Mouse (Mus musculus) ES-E14 (cell line): ENCODE measurements around the gene Nrarp. TPM values are rescaled to one million over a fixed set of nuclear protein-coding genes. Genes with fewer than 3 reads are reported as not detected.

ENCODE experiments used
- DNase-seq: peaks from one replicate; pipeline ENCODE4 v3.0.0-alpha.2; 2013; ENCODE audit warnings: low read depth, low spot score
- H3K27ac ChIP-seq: 2 replicates; pipeline ENCODE4 v1.5.1; 2012; ENCODE audit warnings: low read depth, mild to moderate bottlenecking, low read length, moderate library complexity, mixed read lengths; ENCODE audit not compliant: poor library complexity, insufficient read depth, severe bottlenecking
- H3K36me3 ChIP-seq: 2 replicates; pipeline ENCODE4 v1.6.1; 2012; ENCODE audit warnings: mild to moderate bottlenecking, low read length, moderate library complexity, mixed read lengths; ENCODE audit not compliant: control insufficient read depth, poor library complexity, insufficient read depth, severe bottlenecking
- H3K4me1 ChIP-seq, 2 experiments: fragments of 150-350 bp in 1 of 2; sonication (generic) in 1 of 2; 2 replicates each; pipeline ENCODE4 v1.6.1; 2012; ENCODE audit warnings: low read length in 2 of 2, mild to moderate bottlenecking in 1 of 2, mixed read lengths in 1 of 2; ENCODE audit not compliant: control insufficient read depth in 2 of 2, insufficient read depth in 2 of 2, poor library complexity in 1 of 2
- H3K4me3 ChIP-seq, 2 experiments: fragments of 150-350 bp in 1 of 2; sonication (generic) in 1 of 2; 2 replicates each; pipeline ENCODE4 v1.5.1; 2012; ENCODE audit warnings: low read length in 2 of 2, low read depth in 1 of 2, mild to moderate bottlenecking in 1 of 2, mixed read lengths in 1 of 2; ENCODE audit not compliant: insufficient read depth in 1 of 2, poor library complexity in 1 of 2, severe bottlenecking in 1 of 2
- H3K9ac ChIP-seq: 2 replicates; pipeline ENCODE4 v1.6.1; 2012; ENCODE audit warnings: low read depth, mild to moderate bottlenecking, low read length, mixed read lengths; ENCODE audit not compliant: poor library complexity, insufficient read depth, severe bottlenecking
- H3K9me3 ChIP-seq: fragments of 150-350 bp; sonication (generic); 2 replicates; pipeline ENCODE4 v1.6.1; 2012; ENCODE audit warnings: low read depth, mild to moderate bottlenecking, low read length; ENCODE audit not compliant: control insufficient read depth, insufficient read depth
- CHD2 ChIP-seq: IDR thresholded peaks from 2 replicates; pipeline ENCODE4 v1.6.1; 2014; ENCODE audit warnings: mild to moderate bottlenecking, low read depth, low read length, inconsistent platforms
- HCFC1 ChIP-seq: IDR thresholded peaks from 2 replicates; pipeline ENCODE4 v1.6.1; 2012; ENCODE audit warnings: low read length, inconsistent platforms, borderline replicate concordance; ENCODE audit not compliant: insufficient read depth
- MAFK ChIP-seq: IDR thresholded peaks from 2 replicates; pipeline ENCODE4 v1.6.1; 2014; ENCODE audit warnings: mild to moderate bottlenecking, low read depth, low read length, inconsistent platforms; ENCODE audit not compliant: insufficient read depth
- ZC3H11A ChIP-seq: IDR thresholded peaks from 2 replicates; pipeline ENCODE4 v1.6.1; 2012; ENCODE audit warnings: low read depth, mild to moderate bottlenecking, inconsistent platforms, low read length, borderline replicate concordance
- ZNF384 ChIP-seq: IDR thresholded peaks from 2 replicates; pipeline ENCODE4 v1.6.1; 2012; ENCODE audit warnings: low read depth, low read length, inconsistent platforms
- in situ Hi-C, 2 experiments: fragments of 600-800 bp; cut with MboI; formaldehyde crosslinking; loops; one replicate each; pipeline ENCODE4 v1.15.1; 2025; ENCODE audit warnings: low sequenced_read_pairs in 2 of 2, inconsistent platforms in 1 of 2; ENCODE audit not compliant: unreplicated experiment in 2 of 2
- total RNA-seq: library from RNA; depleted of rRNA; stranded (reverse); fragments of 300-350 nt; gene quantifications from 2 replicates; pipeline ENCODE4 v1.2.3, GENCODE M21; 2012

Gene Nrarp
- total RNA-seq, 1 experiment: 1.9 TPM

GRCm38 (mm10) chr2:25184496-25184895, 3.9 kb downstream of the Nrarp start:
- Histone ChIP-seq H3K27ac (no peak overlapping the region), H3K4me1 (peaks cover 4 to 8% of the 10 kb centered on the region in 2 experiments; a peak in 1 of 4 replicates), H3K4me3 (no peak overlapping the region), H3K9ac (no peak overlapping the region), H3K9me3 (no peaks in the 10 kb centered on the region), H3K36me3 (no peaks in the 10 kb centered on the region)
- no peak for DNase-seq
- no peak for TF ChIP-seq ZNF384
- no peak for TF ChIP-seq MAFK
- no peak for TF ChIP-seq HCFC1
- TF ChIP-seq ZC3H11A: no peak
- TF ChIP-seq CHD2: no peak
- in situ Hi-C loops: no loop called here

- Histone ChIP-seq H3K4me1 (peaks cover 4 to 8% of the 10 kb centered on the region in 2 experiments; a peak in 1 of 4 replicates), H3K4me3 (peak overlapping the region; percentile 68 to 85), H3K9ac (peak overlapping the region; percentile 71), H3K9me3 (no peaks in the 10 kb centered on the region), H3K36me3 (no peaks in the 10 kb centered on the region), H3K27ac (no peak overlapping the region)
- in situ Hi-C loops: no loop called here
- peak; percentile 45 for DNase-seq
- TF ChIP-seq ZC3H11A (no peak), CHD2 (no peak), HCFC1 (no peak), MAFK (no peak), ZNF384 (no peak)
These were observed 5.3 kb downstream of the Nrarp start for GRCm38 (mm10) chr2:25185625-25186574.

- DNase-seq: no peak
- Histone ChIP-seq H3K9me3 (no peaks in the 10 kb centered on the region), H3K27ac (no peak overlapping the region), H3K9ac (no peak overlapping the region), H3K36me3 (no peaks in the 10 kb centered on the region), H3K4me3 (peak overlapping the region; percentile 68 to 85; a peak in 3 of 4 replicates), H3K4me1 (peaks cover 4 to 8% of the 10 kb centered on the region in 2 experiments; a peak in 1 of 4 replicates)
- TF ChIP-seq HCFC1 (no peak), MAFK (no peak), CHD2 (no peak), ZC3H11A (no peak), ZNF384 (no peak)
- in situ Hi-C loops: no loop called here
These were observed 6.0 kb downstream of the Nrarp start for GRCm38 (mm10) chr2:25186575-25186930.

- H3K27ac ChIP-seq: no peak overlapping the region
- no peak overlapping the region for H3K4me3 ChIP-seq
- no peaks in the 10 kb centered on the region for H3K9me3 ChIP-seq
- DNase-seq: no peak
- no peak overlapping the region for H3K9ac ChIP-seq
- TF ChIP-seq ZC3H11A (no peak), CHD2 (no peak), ZNF384 (no peak), HCFC1 (no peak), MAFK (no peak)
- in situ Hi-C loops: no loop called here
- H3K36me3 ChIP-seq: no peaks in the 10 kb centered on the region
- H3K4me1 ChIP-seq: peaks cover 4 to 6% of the 10 kb centered on the region in 2 experiments; a peak in 1 of 4 replicates
These were observed 7.3 kb downstream of the Nrarp start for GRCm38 (mm10) chr2:25187841-25188240.
